ENCODE assay signal across 14 mouse cellular contexts in genomic region chr13:104114827-104115226, GRCm38 (mm10). TPM values are rescaled to one million over a fixed set of nuclear protein-coding genes. Genes with fewer than 3 reads are reported as not detected.
A peak's percentile ranks its signal among the peaks of the same experiment; 100 is the strongest.
DNase-seq lines count a peak whose midpoint lies in the region.
"Had no signal": no experiment of that assay in that cellular context is flagged by ENCODE, and none has a peak within 500 bp of the region (broad histone marks: within the 10 kb centered on the region; RNA-seq: fewer than 3 reads in every experiment).

No protein-coding gene starts in this region.

- DNase-seq in frontal cortex, adult 2 months (ENCODE audit: extremely low spot score in 1 of 2, low spot score in 1 of 2) = peak; percentile 81 to 82
- no peak for DNase-seq in frontal cortex, postnatal 25 days (ENCODE audit: low spot score in 2 of 2)
- peak; percentile 60 for DNase-seq in right cerebral cortex, adult 2 months (ENCODE audit: low spot score in 2 of 2)
- DNase-seq in right cerebral cortex, postnatal 14 days = no peak
- DNase-seq in left cerebral cortex, postnatal 14 days (ENCODE audit: low spot score in 2 of 2) = peak; percentile 56 to 76
- DNase-seq in cerebellum, postnatal 14 days = no peak
- DNase-seq in lung, postnatal 25 days (ENCODE audit: low spot score) = no peak
- DNase-seq in heart, postnatal 14 days = no peak
- DNase-seq: adrenal gland, adult 2 months; cerebellum, adult 2 months; gastrocnemius, adult 2 months; heart, postnatal 36 days; kidney, adult 18-20 months; thymus, postnatal 25 days had no signal

- intact Hi-C loops in left cerebral cortex, postnatal 14 days (cut with DNase I) = loop anchor here (10.0 kb wide), 1 partner anchor 190 kb away; the partner anchor contains the start of gene Erbin
- intact Hi-C loops in heart, postnatal 14 days (cut with DNase I) = no loop called here

RNA-seq across cellular contexts. Expression of gene Sgtb, which starts 5.3 kb away (rescaled TPM):
- 67.1 and 69.9 TPM in 2 replicates for polyA plus RNA-seq in frontal cortex, adult 2 months (2012; rRNA removed)
- total RNA-seq in left cerebral cortex, postnatal 14 days (2021) = 100 to 1,000 TPM; 101 to 102 TPM
- 1 to 10 TPM; 1.4 to 1.5 TPM for total RNA-seq in heart, postnatal 14 days (2021)

RNA-seq across cellular contexts. Expression of gene Nln, which starts 5.4 kb away (rescaled TPM):
- 14.6 and 19.0 TPM in 2 replicates for polyA plus RNA-seq in frontal cortex, adult 2 months (2012; rRNA removed)
- 10 to 100 TPM; 31.2 to 31.6 TPM for total RNA-seq in left cerebral cortex, postnatal 14 days (2021)
- 10 to 100 TPM; 13.9 to 14.9 TPM for total RNA-seq in heart, postnatal 14 days (2021)

Comparison
In these comparisons a context has a peak if more than half of its experiments do, and no peak if none do; other contexts are left out.
1. DNase-seq: peak in frontal cortex, adult 2 months (2 of 2), right cerebral cortex, adult 2 months (2 of 2) and left cerebral cortex, postnatal 14 days (2 of 2); none in frontal cortex, postnatal 25 days (0 of 2), right cerebral cortex, postnatal 14 days (single experiment), cerebellum, postnatal 14 days (0 of 2), lung, postnatal 25 days (single experiment) and heart, postnatal 14 days (0 of 2).
2. RNA of gene Sgtb, which starts 5.3 kb away (total RNA-seq): 101 to 102 TPM in left cerebral cortex, postnatal 14 days; 1.4 to 1.5 TPM in heart, postnatal 14 days; every median in the first group is over 10 times any median in the second.